Mouse (Mus musculus): ENCODE measurements around the gene Iqgap2. TPM values are rescaled to one million over a fixed set of nuclear protein-coding genes. Genes with fewer than 3 reads are reported as not detected.

Iqgap2 gene
- total and polyA plus RNA-seq, 2 experiments from 2014 or later = 2.0 to 5.4 TPM

DNA sequence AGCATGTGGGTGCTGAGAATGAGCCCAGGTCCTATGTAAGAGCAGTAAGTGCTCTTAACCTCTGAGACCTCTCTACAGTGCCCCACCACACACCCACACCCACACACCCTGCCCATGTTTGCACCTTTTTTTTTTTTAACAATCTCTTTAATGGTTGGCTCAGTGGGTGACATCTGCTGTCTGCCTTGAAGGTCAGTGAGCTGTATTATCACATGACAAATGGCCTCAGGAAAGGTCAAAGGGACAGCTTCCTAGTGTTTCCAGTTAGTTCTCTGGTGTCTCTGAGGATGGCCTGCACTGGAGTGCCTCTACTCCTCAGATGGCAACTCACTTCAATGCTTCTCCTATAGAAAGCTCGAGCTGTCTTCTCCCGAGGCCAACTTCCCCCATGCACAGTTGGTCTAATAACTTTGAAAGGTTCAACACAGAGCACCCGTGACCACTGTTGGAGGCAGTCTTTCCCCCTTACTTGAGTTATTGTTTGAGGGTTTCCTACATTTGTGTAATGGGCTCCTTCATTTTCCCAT lies 291.8 kb downstream of the Iqgap2 start:
- peaks cover 23% of the 10 kb centered on the region for H3K36me3 ChIP-seq (ENCODE audit: insufficient read depth, low read length)
- TF ChIP-seq CTCF (IDR thresholded peaks at IDR 0.05) = no peak

DNA sequence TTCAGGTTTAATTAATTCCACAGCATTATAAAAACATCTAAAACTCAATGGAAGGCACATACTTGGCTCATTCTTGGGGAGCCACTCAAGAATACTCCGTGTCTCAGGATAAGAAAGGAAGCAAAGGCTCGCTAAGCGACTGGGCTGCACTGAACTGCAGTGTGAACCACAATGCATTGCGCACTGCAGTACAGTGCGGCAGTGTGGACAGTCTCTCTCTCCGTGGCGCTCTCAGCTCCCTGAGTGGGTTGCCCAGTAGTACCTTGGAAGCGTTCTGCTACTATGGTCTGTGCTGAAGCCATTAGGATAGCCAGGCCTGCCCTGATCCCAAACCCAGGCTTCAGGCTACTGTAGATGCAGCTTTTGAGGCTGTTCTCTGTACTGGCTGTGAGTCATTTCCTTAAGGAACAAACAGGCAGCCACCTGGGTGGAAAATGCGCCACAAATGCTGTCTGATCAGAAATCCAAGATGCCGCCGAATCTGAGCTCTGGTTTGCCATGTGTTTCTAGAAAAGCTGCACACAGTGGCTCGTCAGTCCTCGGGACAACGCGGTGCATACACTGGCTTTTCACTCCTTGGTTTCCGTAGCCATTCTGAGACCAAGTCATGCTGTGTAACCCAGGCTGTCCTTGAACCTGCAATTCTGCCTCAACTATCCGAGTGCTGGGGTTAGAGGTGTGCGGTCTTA lies 293.3 kb downstream of the Iqgap2 start:
- DNase-seq (ENCODE audit: low spot score) (no peak), ATAC-seq (ENCODE audit: low FRiP score) (no peak)
- no peaks in the 10 kb centered on the region for H3K9me3 ChIP-seq (ENCODE audit: low read length)
- H3K9ac ChIP-seq (replicated peaks; ENCODE audit: low read length, poor library complexity, severe bottlenecking) = no peak overlapping the region
- no peaks in the 10 kb centered on the region for H3K4me1 ChIP-seq (ENCODE audit: insufficient read depth, low read length)
- H3K4me3 ChIP-seq (ENCODE audit: low read depth, low read length) = no peak overlapping the region
- WGBS = 86% methylated on average over 18 of the region's 18 CpGs
- 0 out of 2 replicates have a peak, but pooled peaks cover 10% of the 10 kb centered on the region for H3K36me3 ChIP-seq (ENCODE audit: insufficient read depth, low read length)
- H3K27me3 ChIP-seq (ENCODE audit: insufficient read depth, low read length) = no peaks in the 10 kb centered on the region
- H3K27ac ChIP-seq (ENCODE audit: low read depth, low read length) = no peak overlapping the region
- no peak for TF ChIP-seq CTCF (IDR thresholded peaks at IDR 0.05)
- no peak overlapping the region for H3K4me2 ChIP-seq (ENCODE audit: low read depth, low read length, poor library complexity, severe bottlenecking)

More for the DNA sequence above, 291.8 kb downstream of the Iqgap2 start:
- no peak overlapping the region for H3K4me2 ChIP-seq (ENCODE audit: low read depth, low read length, poor library complexity, severe bottlenecking)
- H3K27ac ChIP-seq (ENCODE audit: low read depth, low read length) = no peak overlapping the region
- DNase-seq (ENCODE audit: low spot score) (no peak), ATAC-seq (ENCODE audit: low FRiP score) (no peak)
- 76% methylated on average over 3 of the region's 3 CpGs for WGBS
- H3K4me1 ChIP-seq (ENCODE audit: insufficient read depth, low read length) = no peaks in the 10 kb centered on the region
- no peaks in the 10 kb centered on the region for H3K27me3 ChIP-seq (ENCODE audit: insufficient read depth, low read length)
- no peak overlapping the region for H3K9ac ChIP-seq (replicated peaks; ENCODE audit: low read length, poor library complexity, severe bottlenecking)
- no peak overlapping the region for H3K4me3 ChIP-seq (ENCODE audit: low read depth, low read length)
- H3K9me3 ChIP-seq (ENCODE audit: low read length) = no peaks in the 10 kb centered on the region

DNA sequence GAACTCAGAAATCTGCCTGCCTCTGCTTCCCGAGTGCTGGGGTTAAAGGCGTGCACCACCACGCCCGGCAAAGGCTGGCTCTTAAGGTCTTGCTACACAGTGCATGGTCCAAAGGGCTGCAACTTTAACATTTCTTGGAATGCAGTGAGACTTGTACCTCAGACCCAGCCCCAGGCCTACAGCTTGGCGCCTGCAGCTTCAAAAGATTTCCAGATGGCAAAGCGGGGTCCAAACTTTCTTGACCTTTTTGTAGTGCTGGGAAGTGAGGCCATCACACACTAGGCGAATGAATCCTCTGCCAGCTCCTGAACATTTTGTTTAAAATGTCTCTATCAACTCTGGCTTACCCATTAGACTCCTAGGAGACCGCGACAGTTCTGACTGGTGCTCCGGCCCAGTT lies 294.1 kb downstream of the Iqgap2 start:
- TF ChIP-seq CTCF (IDR thresholded peaks at IDR 0.05) = no peak
- H3K4me2 ChIP-seq (ENCODE audit: low read depth, low read length, poor library complexity, severe bottlenecking) = no peak overlapping the region
- DNase-seq (ENCODE audit: low spot score) = no peak
- H3K36me3 ChIP-seq (ENCODE audit: insufficient read depth, low read length) = 0 out of 2 replicates have a peak, but pooled peaks cover 7% of the 10 kb centered on the region
- no peak overlapping the region for H3K27ac ChIP-seq (ENCODE audit: low read depth, low read length)
- no peaks in the 10 kb centered on the region for H3K9me3 ChIP-seq (ENCODE audit: low read length)
- H3K9ac ChIP-seq (replicated peaks; ENCODE audit: low read length, poor library complexity, severe bottlenecking) = no peak overlapping the region
- 91% methylated on average over 10 of the region's 10 CpGs for WGBS
- no peaks in the 10 kb centered on the region for H3K4me1 ChIP-seq (ENCODE audit: insufficient read depth, low read length)
- H3K4me3 ChIP-seq (ENCODE audit: low read depth, low read length) = no peak overlapping the region
- no peaks in the 10 kb centered on the region for H3K27me3 ChIP-seq (ENCODE audit: insufficient read depth, low read length)
- ATAC-seq (ENCODE audit: low FRiP score) = no peak

DNA sequence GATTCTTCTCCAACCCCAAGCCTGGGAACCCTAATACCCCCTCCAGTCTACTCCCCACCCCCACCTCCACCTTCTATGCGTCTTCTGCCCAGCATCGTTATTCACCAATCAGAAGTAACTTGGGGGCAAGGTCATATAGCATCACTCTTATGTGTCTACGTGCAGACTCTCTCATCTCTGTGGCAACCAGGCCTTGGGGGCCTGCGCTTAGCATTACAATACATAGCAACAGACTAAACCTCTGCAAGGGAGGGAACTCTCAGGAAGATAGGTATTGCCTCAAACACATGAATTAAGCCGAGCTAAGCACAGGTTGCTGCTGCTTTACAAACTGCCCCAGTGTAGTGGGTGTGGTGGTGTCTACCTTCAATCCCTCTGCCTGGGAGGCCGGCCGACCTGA lies 295.0 kb downstream of the Iqgap2 start:
- 0 out of 2 replicates have a peak, but pooled peaks cover 5% of the 10 kb centered on the region for H3K36me3 ChIP-seq (ENCODE audit: insufficient read depth, low read length)
- no peaks in the 10 kb centered on the region for H3K27me3 ChIP-seq (ENCODE audit: insufficient read depth, low read length)
- DNase-seq (ENCODE audit: low spot score) = no peak
- TF ChIP-seq CTCF (IDR thresholded peaks at IDR 0.05) = no peak
- no peak overlapping the region for H3K4me2 ChIP-seq (ENCODE audit: low read depth, low read length, poor library complexity, severe bottlenecking)
- H3K9me3 ChIP-seq (ENCODE audit: low read length) = no peaks in the 10 kb centered on the region
- ATAC-seq (ENCODE audit: low FRiP score) = no peak
- no peak overlapping the region for H3K4me3 ChIP-seq (ENCODE audit: low read depth, low read length)
- H3K9ac ChIP-seq (replicated peaks; ENCODE audit: low read length, poor library complexity, severe bottlenecking) = no peak overlapping the region
- no peaks in the 10 kb centered on the region for H3K4me1 ChIP-seq (ENCODE audit: insufficient read depth, low read length)
- no peak overlapping the region for H3K27ac ChIP-seq (ENCODE audit: low read depth, low read length)
- WGBS = 71% methylated on average over 7 of the region's 7 CpGs

DNA sequence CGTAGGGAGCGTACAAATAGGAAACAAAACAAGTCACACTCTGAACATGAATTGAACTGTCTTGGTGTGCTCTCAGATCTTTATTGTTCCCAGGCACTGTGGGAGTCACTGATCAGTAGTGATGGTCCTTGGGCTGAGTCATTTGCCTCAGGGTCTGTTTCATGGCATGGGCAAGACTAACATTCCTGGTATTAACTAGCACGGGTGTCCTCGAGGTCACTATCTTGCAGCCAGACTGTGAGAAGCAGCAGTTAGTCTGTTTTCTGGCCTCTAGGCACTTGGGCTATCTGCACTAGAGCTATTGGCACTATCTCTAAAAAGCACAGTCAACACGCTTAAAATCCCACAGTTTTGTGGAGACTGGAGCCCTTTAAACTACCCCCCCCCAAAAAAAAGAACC lies 295.8 kb downstream of the Iqgap2 start:
- no peak for ATAC-seq (ENCODE audit: low FRiP score)
- H3K27me3 ChIP-seq (ENCODE audit: insufficient read depth, low read length) = no peaks in the 10 kb centered on the region
- no peak overlapping the region for H3K9ac ChIP-seq (replicated peaks; ENCODE audit: low read length, poor library complexity, severe bottlenecking)
- H3K27ac ChIP-seq (ENCODE audit: low read depth, low read length) = no peak overlapping the region
- H3K4me1 ChIP-seq (ENCODE audit: insufficient read depth, low read length) = no peaks in the 10 kb centered on the region
- DNase-seq (ENCODE audit: low spot score) = no peak
- TF ChIP-seq CTCF (IDR thresholded peaks at IDR 0.05) = no peak
- no peak overlapping the region for H3K4me2 ChIP-seq (ENCODE audit: low read depth, low read length, poor library complexity, severe bottlenecking)
- WGBS = 72% methylated on average over 5 of the region's 5 CpGs
- H3K9me3 ChIP-seq (ENCODE audit: low read length) = no peaks in the 10 kb centered on the region
- H3K36me3 ChIP-seq (ENCODE audit: insufficient read depth, low read length) = 0 out of 2 replicates have a peak, but pooled peaks cover 1% of the 10 kb centered on the region
- H3K4me3 ChIP-seq (ENCODE audit: low read depth, low read length) = no peak overlapping the region

DNA sequence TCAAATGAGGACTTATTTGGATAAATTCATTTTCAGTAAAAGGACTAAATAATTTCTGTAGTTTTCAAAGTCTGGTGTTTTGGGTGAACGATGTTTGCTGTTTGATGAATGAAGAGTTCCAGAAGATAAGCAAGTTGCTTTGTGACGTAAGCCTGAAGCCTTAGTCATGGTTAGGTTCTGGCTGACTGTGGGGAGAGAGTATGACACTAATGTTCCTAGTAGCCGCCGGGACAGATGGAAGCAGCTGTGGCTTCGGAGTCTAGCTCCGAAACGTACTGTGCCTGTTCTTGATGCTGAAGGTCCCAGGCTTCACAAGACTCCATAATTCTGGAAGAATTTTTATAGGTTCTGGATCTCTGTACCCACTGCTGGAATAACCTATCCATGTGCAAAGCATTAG lies 296.3 kb downstream of the Iqgap2 start:
- Histone ChIP-seq H3K9ac (replicated peaks; ENCODE audit: low read length, poor library complexity, severe bottlenecking) (no peak overlapping the region), H3K9me3 (ENCODE audit: low read length) (no peaks in the 10 kb centered on the region)
- 90% methylated on average over 7 of the region's 7 CpGs for WGBS

More for the DNA sequence above, 296.3 kb downstream of the Iqgap2 start:
- no peaks in the 10 kb centered on the region for H3K4me1 ChIP-seq (ENCODE audit: insufficient read depth, low read length)
- TF ChIP-seq CTCF (IDR thresholded peaks at IDR 0.05) = no peak
- DNase-seq (ENCODE audit: low spot score) (no peak), ATAC-seq (ENCODE audit: low FRiP score) (no peak)
- no peak overlapping the region for H3K4me2 ChIP-seq (ENCODE audit: low read depth, low read length, poor library complexity, severe bottlenecking)
- H3K36me3 ChIP-seq (ENCODE audit: insufficient read depth, low read length) = no peaks in the 10 kb centered on the region
- no peak overlapping the region for H3K4me3 ChIP-seq (ENCODE audit: low read depth, low read length)
- no peaks in the 10 kb centered on the region for H3K27me3 ChIP-seq (ENCODE audit: insufficient read depth, low read length)
- H3K27ac ChIP-seq (ENCODE audit: low read depth, low read length) = no peak overlapping the region
